Mouse (Mus musculus): Measurements from ENCODE around the gene Fth1.
A peak's percentile ranks its signal among the peaks of the same experiment; 100 is the strongest.

The Fth1 gene

DNA sequence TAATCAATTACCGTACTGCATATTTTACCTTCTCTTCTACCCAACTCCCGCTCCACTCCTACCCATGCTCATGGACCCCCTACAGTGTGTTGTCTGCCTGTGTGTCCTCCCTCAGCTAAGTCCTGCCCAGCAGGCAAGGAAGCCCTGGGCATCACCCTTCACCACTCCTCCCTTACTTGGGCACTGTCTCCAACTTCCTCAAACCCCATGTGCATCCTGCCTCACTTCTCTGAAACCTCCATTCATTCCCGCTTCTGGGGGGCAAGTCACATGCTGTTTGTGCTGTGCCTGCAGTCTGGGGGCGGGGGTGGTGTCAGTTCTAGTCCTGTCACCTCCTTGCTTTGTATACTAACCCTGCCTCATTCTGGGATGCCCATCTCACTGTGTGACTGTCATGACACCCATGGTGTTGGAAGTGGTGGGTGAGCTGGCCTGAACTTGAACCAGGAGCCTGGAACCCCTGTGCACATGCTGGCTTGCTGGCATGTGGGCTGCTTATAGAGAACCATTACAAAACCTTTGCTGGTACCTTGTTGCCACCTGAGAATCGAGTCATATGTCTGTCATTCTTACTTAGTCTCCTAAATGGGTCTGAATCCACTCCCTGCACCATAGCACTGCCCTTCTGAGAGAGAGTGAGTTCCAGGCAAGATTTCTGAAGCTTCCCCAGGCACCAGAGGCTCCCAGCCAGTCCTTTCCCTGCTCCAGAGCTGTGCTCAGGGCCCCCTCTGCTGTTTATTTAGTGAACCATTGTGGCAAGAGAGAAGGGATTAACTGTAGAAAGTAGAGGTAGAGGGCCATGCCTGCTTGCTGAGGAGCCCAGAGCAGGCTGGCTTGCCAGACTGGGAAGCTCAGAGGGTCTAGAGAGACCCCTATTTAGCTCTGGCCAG is 42.3 kb downstream of the Fth1 start:
- peak in 1 of 2 experiments; percentile 50 for DNase-seq (ENCODE audit: low spot score in 2 of 2)

DNA sequence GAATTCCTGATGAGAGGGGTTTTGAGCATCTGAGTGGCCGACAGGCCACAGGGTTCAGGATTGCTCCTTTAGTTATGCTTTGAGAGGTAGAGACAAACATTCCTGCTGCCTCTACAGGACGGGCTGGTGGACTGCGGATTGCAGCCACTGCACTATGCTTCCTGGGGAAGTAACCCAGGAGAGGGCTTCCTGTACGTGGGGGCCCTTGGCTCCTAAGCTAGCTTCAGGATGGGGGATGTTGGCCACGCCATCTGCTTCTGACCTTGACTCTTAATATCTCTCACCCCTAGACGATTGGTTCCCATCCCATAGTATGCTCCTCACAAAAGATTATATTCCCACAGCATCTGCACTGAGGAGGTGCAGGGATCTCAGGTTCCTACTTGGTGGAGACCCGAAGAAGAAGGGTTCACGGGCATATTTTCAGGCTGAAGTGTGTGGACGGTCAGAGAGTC is 42.9 kb downstream of the Fth1 start:
- DNase-seq (ENCODE audit: low spot score in 2 of 2), result no peak

DNA sequence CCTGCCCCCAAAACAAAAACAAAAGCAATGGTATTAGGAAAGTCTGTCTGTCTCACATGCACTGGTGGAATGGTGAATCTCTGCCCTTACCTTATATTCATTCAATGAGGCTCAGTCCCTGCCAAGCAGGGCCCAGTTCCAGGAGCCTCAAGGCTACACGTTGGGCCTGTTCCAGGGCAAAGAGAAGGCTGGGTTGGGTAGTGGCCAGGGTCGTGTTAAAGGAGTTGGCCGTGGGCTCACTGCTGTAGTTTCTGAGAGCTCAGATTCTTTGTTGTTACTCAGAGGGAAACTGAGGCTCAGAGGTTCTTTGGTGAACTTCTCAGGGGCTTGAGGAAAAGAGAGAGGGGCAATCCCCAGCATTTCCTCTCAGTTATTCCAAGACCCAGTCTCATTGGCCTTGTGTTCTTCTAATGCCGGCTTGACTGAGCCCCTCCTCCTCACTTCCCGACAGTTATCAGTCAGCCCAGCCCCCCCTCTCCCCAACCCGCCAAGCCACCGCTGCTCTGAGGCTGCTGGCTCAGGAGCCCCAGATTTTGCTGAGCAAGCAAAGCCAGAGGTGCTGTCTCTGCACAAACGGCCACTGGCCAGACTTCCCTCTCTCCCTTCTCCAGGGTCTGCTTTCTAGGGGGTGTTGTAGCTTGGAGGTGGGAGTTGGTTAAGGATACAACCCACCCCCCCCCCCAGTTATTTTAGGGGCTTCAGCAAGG is 44.9 kb downstream of the Fth1 start:
- no peak for DNase-seq (ENCODE audit: low spot score in 2 of 2)

DNA sequence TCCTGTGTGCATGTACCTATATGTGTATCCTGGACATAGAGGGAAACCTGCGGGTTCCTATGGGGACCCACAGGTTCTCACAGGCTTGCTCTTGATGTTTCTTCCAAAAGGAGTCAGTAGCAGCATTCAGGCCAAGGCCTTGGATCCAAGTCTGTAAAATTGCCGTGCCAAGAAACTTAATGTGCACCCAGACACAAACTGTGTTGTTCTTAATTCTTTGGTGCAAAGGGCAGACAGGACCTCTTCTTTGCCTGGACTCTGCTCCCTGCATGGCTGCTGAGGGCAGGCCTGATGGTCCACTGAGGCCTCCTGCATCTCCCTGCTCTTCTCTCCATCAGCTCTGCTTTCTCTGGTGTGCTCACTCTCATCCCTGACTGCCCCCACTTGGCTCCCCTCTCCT is 49.3 kb downstream of the Fth1 start:
- DNase-seq (ENCODE audit: low spot score in 2 of 2), result no peak

DNA sequence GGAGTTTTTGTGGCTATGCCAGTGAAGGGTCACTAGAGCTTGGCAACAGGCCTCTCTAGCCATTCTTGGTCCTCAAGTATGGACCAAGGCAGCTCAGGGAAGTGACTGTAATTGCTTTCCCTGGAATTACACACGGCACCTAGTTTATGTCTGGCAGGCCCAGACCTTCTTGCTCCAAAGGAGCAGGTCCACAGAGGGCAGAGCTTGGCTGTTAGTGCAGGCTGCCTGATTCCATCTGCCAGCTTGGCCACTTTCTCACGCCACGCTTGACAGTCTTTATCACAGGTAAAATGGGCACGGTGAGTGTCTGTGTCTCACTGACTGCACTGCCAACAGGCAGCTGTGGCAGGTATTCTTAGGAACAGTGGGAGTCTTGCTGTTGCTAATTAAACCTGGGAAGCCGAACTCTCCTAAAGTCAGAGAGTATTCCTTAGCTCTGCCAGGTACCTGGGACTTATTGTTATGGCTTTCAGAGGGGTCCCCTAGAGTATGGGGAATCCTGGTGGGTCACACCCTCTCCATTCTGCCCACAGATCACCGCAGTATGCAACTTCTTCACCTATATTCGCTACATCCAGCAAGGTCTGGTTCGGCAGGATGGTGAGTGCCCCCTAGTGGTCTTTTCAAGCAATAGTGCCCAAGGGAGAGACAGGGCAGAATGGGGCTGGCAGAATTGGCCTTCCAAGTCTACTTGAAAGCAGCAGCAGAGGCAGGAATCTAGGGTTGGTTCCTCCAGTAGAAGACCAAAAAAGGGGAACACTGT is 53.0 kb downstream of the Fth1 start:
- peak in 1 of 2 experiments; percentile 60 for DNase-seq (ENCODE audit: low spot score in 2 of 2)

DNA sequence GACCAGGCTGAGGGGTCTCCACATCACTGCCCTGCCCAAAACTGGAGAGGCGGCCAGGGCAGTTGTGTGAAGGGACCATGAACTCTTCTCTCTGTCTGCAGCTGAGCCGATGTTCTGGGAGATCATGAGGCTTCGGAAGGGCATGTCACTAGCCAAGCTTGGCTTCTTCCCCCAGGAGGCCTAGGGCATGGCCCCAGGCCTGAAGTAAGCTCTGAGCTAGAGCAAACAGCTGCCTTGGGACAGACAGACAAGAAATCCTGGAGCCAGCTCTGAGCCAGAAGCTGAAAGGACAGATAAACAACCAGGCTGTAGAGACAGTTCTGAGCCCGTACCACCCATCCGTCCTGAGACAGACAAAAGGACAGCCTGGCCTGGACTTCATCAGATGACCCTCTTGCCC is 54.0 kb downstream of the Fth1 start:
- no peak for DNase-seq (ENCODE audit: low spot score in 2 of 2)

All from frontal cortex, postnatal 14 days (tissue).